Mouse (Mus musculus) CD4-positive, CD25-positive, alpha-beta regulatory T cell, adult 2 months (primary cell): ENCODE data around the gene Spryd7.
"Not testable (repeated sequence)": the region's sequence is repeated elsewhere in the genome, so short reads cannot be mapped to it uniquely, and the experiment has no call there.

Source experiments
- DNase-seq: peaks from one replicate; pipeline ENCODE4 v3.0.0-alpha.2; 2012; ENCODE audit warnings: low read depth, low spot score

Spryd7 gene

DNA sequence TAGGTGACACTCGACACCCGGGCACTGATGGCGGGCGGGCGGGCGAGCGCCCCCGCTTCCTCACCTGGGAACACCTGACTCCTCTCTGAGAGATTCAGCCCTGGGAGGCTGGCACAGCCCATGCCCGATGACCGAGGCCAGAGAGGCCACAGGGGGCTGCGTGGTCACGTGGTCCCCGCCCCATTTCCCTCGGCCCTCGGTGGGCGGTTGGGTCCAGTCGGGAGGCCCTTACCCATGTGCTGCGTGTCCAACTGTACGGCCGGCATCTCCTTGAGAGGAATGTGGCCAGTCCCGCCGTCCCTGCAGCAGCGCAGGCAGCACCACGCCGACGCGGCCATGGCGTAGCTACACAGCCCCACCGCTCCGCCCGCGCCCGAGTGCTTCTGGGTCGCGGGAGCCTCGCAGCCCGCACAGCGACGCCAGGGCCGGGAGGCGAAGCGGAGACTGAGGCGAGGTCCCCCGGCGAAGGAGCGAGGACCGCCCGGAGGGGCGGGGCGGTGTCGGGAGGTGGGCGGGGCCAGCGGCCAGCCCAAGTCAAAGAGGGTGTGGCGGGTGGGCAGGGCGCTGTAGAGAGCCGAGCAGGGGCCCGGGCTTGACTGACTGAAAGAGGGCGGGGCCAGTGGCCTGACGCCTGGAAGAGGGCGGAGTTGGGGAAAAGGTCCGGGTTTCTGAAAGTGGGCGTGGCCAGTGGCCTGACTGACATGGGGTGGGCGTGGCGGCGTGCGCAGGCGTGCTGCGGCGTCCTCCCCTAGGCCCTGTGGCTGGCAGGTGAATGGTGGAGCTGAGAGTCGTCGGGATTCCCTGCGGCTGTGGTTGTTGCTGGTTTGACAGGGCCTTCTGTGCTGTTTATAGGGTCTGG lies at the start of gene Spryd7:
TSS of gene Spryd7 (minus strand) at position 598 of the 859 bp plus-strand sequence.
- peak; percentile 100 for DNase-seq

DNA sequence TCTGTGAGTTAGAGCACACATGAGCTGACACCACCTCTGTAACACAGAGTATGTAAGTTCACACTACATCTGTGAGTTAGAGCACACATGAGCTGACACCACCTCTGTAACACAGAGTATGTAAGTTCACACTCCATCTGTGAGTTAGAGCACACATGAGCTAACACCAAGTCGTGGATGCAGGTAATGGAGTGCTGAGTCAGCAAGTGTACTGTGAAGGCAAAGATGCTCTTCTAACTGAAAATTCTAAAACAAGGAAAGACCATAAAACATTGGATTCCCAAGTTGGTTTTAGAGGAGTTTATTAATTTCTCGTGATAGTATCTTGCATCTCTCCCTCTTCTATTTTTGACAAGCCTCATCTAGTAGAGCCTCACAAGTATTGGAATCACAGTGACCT lies 49.4 kb upstream of the Spryd7 start:
- DNase-seq: not testable (repeated sequence)

DNA sequence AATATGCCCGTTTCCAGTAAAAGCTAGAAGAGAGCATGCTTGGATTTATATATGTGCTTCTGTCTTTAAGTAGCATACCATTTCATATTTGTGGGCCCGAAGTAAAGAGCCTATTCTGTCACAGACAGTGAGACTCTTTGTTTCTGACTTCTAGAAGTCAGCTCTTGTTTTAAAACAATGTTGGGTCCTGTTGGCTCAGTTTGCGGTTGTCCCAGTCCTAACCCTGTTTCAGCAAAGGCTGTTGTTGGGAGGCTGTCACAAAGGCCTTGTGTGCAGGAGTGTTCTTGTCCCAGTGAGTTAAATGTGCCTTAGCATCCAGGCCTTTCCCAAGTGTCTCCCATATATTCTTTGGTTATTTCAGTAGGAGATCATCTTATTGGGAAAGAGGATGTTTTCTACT lies 47.4 kb upstream of the Spryd7 start:
- no peak for DNase-seq

DNA sequence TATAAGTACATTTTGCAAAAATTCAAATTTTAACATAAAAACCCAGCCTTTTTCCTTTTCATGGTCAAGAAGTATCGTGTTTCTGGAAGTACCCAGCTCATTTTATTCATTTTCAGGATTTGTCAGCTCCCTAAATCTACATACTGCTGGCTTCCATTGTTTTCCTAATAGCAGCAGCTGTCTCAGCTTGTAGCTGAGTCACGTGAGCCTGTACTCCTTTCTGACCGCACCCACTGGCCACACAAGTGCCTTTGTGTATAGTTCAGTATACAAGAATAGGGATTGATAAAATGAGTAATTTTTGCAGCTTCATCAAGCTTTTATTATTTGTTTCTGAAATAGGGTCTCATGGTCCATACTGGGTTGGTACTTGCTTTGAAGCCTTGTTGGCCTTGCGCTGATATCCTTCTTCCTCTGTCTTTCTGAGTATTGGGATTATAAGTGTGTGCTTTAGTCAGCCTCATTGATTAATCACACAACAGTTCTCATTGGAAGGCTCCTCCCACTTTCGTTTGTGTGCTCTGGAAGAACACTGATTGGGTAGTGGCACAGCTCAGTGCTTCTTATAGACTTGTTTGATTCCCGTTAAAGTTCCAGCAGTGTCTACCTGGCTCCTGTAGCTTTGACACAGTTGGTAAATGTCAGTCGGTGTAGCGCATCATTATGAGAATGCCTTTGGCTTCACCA lies 46.5 kb upstream of the Spryd7 start:
- DNase-seq: no peak

DNA sequence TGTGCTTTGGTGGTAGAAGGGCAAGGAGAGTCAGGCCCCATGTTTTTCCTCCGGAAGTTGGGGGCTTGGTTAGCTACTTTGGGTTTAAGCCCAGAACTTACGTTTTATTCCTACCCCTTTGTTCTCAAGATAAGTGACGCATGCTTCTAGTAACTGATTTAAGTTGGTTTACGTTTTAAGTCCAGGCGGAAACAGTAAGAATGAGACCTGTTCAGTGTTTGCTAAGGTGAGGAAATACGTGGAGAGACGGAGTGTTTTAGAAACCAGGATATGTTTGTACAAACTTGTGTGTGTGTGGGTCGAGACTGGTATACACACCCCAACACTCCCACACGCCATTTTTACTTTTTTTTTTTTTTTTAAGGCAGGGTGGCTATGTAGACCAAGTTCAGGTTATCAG lies 44.7 kb upstream of the Spryd7 start:
- DNase-seq: peak; percentile 16

DNA sequence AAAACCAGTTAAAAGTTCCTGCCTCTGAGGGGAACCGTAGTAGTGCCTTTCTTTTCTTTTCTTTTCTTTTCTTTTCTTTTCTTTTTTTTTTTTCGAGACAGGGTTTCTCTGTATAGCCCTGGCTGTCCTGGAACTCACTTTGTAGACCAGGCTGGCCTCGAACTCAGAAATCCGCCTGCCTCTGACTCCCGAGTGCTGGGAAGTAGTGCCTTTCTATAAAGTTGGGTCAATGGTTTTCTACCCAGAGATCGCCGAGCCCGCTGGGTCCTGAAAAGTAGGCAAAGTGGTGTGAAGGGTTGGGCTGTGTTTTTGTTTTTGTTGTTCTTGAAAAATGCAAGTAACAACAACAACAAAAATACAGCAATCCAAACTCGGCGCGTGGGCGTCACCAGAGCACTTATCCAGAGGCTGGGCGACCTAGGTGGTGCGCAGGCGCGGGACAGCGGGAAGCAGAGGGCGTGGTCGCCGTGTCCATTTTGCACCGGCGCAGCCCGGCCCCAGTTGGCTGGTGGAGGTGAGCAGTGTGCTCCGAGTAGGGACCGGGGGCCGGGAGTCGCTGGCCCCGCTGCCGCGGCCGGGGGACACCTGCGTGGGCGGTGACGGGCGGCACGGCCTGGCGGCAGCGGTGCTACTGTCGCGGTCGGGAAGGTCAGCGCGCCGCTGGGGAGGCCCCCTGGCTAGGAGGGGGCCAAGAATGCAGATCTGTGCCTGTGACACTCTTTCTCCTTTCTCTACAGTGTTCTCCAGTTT lies 42.5 kb upstream of the Spryd7 start:
- peak; percentile 93 for DNase-seq

DNA sequence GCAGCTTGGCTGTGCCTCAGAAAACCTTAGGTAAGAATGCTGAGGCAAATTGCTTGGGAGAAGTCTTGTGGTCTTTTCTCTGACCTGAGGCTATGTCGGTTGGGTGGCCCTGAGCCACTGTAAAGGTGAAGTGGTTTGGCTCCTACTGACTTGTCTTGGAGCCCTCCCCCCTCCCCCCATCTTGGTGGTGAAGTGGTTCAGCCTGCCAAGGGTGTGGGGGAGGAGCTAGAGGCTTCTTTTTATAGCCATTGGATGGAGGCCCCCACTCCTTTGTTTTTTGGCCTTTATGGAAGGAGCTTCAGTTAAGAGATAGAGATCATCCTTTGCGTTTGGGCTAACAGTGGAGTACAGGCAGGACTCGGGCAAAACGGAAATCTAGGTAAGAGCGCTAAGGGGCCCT lies 41.3 kb upstream of the Spryd7 start, which contains the start of gene Trim13:
TSS of gene Trim13 (plus strand) at position 280 of the 400 bp plus-strand sequence.
- peak; percentile 43 for DNase-seq

DNA sequence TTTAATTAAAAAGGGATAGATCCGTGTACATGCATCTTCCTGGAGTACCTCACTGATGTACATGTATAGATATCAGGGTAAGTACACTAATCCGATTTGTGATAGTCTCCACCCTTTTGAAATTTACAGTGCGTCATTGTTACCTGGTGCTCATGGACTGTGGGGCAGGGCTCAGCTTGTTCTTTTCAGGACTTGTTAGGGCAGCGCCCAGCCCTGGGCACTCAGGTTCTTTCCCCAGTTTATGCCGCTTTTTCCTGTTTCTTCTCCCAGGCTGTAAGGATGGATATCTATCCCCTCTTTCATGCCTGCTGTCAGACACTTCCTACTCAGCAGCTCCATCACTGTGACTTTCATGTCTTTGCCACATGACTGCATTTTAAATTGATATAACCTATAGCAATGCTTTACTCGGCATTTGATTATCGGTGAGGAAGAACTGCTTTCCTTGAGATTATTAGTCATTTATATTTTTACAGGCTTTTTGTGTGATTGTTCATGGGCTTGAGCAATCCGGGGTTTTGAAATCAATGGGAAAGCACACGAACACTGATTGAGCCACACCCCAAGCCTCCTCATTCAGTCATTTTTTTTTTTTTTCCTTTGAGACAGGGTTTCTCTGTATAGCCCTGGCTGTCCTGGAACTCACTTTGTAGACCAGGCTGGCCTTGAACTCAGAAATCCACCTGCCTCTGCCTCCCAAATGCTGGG lies 40.2 kb upstream of the Spryd7 start:
- no peak for DNase-seq

DNA sequence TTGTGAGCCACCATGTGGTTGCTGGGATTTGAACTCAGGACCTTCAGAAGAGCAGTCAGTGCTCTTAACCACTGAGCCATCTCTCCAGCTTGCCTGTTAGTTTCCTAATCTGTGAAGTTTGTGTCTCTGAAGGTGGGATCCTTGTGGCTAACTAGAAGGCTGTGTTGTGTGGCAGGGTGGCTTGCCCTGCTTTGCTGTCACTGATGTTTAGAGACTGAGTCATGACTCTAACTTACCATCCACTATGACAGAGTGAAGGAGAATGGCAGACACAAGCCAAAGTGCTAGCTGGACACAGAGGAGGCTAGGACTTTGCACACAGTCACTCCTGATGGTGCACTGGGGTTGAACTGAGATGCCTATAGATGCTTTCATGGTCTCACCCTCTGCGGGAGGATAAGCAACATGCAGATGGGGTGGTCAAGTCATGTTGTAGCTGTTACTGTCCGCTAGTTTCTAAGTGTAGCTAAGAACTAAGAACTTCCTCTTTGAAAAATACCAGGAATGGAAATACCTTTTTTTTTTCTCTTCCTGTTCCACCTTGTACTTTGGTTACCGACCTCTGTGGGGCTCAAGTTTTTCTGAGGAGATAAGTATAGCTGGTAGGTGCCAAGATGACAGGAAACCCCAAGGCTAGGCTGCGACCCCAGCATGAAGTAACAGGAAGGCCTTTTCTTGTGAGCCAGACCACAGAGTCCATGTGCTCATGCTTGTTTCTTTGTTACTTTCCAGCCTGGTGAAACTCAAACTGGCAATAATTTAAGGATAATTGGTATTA lies 32.8 kb upstream of the Spryd7 start:
- DNase-seq: no peak

DNA sequence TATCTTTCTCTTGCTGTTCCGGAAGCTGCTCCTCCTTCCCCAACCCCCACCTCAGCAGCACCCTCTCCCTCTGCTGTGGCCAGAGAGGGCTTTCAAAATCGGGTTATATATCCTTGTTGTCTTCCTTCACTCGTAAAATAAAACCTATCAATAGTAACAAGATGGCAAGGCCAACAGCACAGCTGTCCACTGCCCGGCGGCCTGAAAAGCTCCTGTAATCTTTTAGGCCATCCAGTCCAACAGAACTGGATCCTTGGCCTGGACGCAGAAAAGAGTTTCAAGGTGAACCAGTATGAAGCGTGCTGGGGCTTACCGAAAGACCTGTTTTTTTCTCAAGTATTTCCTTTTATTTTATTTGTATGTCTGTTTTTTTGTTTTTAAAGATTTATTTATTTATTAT lies 19.3 kb upstream of the Spryd7 start:
- no peak for DNase-seq

DNA sequence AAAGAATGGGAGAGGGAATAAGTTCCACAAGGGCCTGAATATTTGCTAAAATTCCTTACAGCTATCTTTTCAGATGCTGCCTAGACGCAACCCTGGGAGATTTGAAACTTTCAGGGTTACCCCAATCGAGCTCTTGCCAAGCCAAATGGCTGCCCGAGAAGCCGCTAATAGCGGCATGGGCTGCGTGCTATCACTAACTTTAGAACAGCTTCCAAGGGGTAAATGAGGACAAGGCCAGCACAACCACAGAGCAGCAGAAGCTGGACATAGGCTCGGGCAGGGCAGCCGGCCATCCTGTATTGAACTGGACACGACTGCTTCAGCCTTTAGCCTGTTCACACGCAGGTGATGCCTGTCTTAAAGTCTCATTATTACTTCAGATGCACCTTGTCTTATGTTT lies 18.4 kb upstream of the Spryd7 start:
- no peak for DNase-seq

DNA sequence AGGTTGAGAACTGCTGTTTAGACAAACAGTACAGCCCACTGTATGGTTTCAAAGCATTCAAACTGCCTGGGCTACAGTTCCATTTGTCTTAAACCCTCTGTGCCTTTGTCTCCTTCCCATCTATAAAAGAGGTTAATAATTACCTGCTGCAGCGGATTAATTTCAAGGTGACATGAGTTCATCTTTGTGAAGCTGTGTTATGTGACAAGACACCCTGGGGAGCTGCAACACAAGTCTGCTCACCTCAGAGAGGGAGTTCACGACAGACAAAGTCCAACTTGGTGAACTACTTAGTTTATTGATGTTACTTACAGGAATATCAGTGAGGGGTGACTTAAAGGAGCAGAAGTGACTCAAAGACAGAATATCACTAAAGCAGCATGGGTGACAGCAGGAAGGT lies 15.4 kb upstream of the Spryd7 start:
- no peak for DNase-seq

DNA sequence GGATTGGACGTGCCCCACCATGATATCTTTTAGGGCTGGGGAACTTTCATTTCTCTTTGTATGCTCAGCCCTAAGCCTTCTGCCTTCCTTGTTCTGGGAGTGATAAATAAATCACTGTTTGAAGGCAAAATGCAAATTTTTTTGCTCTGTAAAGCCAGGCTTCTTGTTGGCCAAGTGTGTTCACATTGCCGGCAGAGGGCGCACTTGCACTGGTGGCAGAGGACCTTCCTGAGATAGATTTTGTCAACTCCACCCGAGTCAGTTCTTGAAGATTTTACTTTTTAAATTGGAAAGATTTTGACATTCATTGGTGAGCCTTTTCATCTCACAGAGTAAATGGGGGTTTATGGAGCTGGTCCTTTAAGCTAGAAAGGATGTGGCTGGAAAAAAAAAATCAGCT lies 14.7 kb upstream of the Spryd7 start:
- DNase-seq: peak; percentile 93

DNA sequence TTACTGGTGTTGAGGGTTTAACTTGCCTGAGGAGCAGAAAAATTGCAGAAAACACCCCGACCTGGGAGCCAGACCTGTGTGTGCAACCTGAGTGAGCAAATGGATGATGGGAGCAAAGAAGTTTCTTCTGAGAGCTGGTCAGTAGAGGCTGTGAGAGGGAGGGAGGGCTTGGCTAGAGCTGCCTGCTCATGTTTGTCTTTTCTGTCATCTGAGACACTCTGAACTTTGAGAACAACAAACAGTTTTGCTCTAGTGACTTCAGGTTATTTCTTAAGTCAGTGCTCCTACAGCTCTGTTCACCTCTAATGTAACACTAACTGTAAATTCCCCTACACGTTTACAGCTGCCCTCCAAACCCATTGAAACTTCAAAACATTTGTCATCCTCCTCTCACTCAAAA lies 12.7 kb upstream of the Spryd7 start:
- DNase-seq: no peak

DNA sequence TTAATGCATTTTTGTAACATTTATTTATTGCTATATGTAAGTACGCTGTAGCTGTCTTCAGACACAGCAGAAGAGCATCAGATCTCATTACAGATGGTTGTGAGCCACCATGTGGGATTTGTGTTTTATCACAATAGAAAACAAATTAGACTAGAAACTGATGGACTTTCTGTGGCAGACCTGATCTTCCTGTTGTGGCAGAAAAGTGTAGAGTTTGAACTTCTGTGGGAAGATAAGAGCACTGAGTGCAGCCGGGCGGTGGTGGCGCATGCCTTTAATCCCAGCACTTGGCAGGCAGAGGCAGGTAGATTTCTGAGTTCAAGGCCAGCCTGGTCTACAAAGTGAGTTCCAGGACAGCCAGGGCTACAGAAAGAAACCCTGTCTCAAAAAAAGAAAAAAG lies 9.5 kb upstream of the Spryd7 start:
- DNase-seq: not testable (repeated sequence)

DNA sequence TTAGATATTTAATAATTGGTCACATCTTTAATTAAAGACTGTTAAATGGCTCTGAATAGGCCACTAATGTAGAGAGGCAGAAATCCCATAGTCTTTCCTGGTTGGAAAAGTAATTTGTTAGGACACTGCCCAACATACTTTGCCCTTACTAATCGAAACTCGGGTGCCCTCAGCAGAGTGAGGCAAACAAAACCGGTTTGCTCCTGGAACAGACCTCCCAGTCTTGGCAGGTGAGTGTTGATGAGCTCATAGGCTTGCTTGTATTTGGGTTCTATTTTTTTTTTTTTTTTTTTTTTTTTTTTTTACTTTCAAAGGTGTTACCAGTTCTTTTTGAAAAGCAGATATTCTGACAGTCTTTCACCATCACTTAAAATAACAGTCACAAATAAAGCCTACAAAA lies 3.2 kb upstream of the Spryd7 start:
- DNase-seq: no peak

DNA sequence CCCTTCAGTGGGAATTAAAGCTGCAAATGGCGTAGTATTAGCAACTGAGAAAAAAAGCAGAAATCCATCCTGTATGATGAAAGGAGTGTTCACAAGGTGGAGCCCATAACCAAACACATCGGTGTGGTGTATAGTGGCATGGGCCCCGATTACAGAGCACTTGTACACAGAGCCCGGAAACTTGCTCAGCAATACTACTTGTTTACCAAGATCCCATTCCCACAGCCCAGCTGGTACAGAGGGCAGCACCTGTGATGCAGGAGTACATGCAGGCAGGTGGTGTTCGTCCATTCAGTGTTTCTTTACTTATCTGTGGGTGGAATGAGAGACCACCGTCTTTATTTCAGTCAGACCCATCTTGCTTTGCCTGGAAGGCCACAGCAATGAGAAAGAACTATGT lies 2.2 kb upstream of the Spryd7 start:
- no peak for DNase-seq

DNA sequence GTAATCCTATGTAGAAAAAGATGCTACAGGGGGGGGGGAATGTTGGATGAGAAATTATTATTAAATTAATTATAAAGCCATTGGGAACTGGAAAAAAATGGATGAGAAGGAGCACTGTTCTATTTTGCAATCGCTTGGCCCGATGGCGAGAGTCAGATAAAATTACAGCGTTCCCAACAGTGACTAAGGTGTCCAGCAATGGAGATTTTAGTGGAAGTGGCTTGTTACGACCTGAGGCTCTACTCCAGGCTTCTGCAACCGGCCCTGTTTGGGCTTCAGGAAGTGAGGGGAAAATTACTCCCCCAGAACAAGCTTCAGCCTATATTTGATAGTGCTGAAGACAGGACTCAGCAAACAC lies 776 bp downstream of the Spryd7 start:
- DNase-seq: no peak

DNA sequence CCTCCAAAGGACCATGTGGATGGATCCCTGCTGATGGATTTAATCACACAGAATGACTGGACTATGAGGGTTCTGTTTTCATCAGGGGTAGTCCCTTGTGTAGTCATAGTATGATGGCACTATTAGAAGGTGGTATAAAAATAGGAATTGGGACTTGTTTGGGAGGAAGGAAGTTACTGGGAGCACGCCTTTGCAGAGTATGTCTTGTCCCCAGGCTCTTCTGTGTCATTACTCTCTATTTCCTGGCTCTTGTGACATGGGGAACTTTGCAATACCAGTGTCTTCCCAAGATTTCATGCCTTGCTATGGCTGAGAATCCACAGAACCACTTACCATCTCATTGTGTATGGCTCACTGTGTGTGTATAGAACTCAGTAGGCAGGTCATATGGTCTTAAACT lies 8.1 kb downstream of the Spryd7 start:
- no peak for DNase-seq

DNA sequence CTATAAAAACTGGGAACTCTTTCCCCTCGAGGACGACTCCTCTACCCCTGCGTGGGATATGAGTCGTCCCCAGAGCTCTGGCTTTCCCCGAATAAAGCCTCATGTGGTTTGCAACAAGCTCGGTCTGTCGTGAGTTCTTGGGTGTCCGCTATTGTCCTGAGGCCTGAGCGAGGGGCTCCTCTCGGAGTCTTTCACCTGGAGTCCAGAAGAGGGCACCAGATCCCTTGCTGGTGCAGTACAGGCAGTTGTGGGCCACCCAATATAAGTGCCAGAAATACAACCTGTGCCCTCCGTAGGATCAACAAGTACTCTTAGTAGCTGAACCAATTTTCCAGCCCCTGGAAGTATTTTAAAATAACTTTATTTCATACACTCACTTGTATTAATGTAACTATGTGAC lies 18.9 kb downstream of the Spryd7 start:
- not testable (repeated sequence) for DNase-seq
